Mouse (Mus musculus) E14TG2a.4 (cell line): ENCODE measurements around the gene Hus1b.

Source experiments
- CTCF ChIP-seq: conservative IDR thresholded peaks from 2 replicates; pipeline ENCODE4 v1.5.1; 2014; ENCODE audit warnings: low read length
- NANOG ChIP-seq: IDR thresholded peaks from 2 replicates; pipeline ENCODE4 v1.6.1; 2014; ENCODE audit warnings: borderline replicate concordance, low read length, mixed read lengths
- POU5F1 ChIP-seq: IDR thresholded peaks from 2 replicates; pipeline ENCODE4 v1.6.1; 2014; ENCODE audit warnings: low read length, borderline replicate concordance

GRCm38 (mm10) chr13:30989710-30990109, 42.2 kb upstream of the Hus1b start:
- TF ChIP-seq CTCF (no peak), POU5F1 (no peak), NANOG (no peak)
